Mouse (Mus musculus) forelimb bud, embryonic 11.5 days (tissue): ENCODE measurements around the gene Cplx1.

Source experiments
- DNase-seq: peaks from one replicate; pipeline ENCODE4 v3.0.0-alpha.2; 2012; ENCODE audit warnings: low read depth, low spot score

Gene Cplx1

DNA sequence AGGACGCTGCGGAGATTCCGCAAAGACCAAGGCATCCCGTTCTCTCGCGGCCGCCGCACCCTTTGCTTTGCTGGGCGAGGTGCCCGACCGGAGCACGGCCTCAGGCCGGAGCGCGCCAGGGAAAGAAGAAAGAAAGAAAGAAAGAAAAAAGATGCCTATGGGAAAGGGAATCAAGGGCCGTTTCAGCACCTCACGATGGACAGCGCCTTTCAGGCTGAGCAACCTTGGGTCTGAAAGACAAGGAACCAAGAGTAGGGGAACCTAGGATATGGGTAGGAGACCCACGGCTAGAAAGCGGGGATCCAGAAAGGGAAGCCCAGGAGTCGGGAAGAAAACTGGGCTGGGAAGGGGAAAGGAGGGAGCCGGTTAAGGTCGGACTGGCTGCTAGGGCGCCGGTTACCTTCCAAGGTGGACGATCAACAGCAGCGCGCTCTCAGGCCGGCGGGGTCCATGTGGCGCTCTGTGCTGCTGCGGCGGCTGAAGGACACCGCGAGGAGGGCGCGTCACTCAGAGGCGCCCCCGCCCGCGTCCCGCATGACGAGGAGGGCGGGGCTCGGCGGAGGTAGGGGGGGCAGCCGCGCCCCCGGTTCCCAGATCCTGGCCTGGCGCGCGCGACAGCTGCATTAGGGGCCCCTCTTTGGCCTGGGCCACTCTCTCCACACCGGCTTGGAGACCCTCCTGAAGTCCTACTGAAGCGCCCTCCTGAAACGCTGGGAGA lies at the start of gene Cplx1:
Gene Cplx1 (minus strand): TSS at position 536 of the 718 bp plus-strand sequence.
- DNase-seq: peak; percentile 85

DNA sequence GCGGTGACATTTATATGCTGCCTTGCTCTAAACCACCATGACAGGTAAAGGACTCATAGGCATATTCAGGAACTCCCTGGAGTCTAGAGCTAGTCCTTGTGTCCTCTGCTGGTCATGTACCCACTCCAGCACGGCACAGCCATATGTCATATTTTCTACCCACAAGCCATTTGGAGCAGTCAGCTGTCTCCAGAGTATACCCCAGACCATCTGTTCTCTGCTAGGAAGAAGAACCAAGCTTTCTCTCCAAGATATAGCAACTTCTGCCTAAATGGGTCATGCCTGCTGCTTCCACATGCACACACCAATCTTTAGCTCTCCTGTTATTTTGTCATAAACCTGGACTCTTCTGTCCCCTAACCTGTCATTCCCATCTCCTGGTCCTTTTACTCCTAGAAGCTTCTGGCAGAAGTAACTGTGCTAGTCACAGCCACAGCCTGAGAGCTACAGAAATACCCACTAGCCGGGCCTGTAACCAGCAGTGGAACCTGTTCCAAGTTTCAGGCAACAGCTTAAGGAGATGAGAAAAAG lies 31.6 kb upstream of the Cplx1 start:
- no peak for DNase-seq

DNA sequence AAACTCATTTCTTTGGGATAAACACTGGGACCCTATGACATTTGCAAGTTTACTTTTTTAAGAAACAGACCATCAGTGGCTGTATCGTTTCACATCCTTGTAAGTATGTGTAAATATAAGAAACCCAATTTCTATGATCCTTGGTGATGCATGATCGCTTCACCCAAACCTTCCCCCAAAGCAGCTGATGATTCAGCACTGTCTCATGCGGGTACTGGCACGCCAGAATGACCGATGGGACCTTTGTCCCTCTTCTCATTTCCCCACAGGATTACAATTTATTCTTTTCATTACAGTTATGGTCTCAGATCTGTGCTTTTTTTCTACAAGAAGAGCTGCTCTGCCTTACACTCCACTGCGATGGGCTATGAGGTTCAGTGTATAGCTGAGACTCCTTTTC lies 23.2 kb upstream of the Cplx1 start:
- DNase-seq: no peak

DNA sequence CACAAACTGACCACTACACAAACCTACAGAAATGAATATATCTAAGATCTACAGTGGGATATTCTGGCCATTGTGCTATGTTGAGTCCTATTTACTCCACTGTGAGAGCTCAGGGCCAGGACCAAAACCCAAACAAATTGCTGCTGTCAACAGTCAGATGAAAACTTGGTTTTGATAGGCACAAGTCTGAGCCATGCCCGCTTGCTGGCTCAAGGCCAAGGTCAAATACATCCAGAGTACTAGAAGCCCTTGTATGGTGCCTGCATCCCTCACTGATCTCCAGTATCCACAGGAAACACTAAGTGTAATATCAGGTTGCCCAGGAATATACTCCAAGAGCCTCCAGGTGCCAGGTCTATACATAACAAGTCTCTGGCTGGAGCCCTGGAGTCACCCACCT lies 21.2 kb upstream of the Cplx1 start:
- DNase-seq: no peak

- no peak for DNase-seq
These were observed 17.3 kb upstream of the Cplx1 start for GRCm38 (mm10) chr5:108567104-108567503.

DNA sequence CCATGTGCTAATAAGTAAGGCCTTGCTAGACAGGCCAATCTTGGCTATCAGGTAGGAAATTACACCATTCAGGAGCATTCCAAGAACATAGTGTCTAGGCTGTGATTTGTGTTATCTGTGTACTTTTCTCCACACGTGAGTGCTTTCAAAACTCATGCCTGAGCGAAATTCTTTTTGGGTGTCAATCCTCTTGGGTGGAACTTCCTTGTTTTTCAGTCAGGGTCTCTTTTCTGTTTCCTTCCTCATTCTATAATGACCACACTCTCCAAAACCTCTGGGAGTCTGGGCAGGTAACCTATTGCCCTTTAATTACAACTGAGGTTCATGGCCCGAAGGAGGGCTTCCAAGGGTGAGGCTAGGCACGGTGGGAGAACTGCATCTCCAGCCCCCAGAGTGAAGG lies 16.7 kb upstream of the Cplx1 start:
- DNase-seq: no peak

- no peak for DNase-seq
These were observed 15.6 kb upstream of the Cplx1 start for GRCm38 (mm10) chr5:108565381-108565780.

DNA sequence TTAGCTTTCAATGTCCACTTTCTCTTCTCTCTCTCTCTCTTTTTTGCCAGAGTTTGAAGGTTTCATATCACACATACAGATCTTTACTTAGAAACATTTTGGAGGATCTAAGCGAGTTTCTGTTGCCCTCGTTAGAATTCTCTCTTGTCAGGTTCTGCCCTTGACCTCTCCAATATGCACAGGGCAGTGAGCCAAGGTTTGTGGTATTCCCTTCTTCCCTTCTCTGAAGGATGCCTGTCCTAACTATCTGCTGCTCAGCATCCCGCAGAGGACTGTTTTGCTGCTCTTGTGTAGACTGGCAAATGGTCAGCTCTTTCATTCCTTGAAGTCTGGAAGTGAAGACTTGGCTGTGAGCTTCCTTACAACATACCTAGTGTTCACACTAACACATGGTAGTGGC lies 14.5 kb upstream of the Cplx1 start:
- DNase-seq: no peak

GRCm38 (mm10) chr5:108562483-108562882 lies 12.7 kb upstream of the Cplx1 start:
- DNase-seq: no peak

GRCm38 (mm10) chr5:108556986-108557385 lies 7.2 kb upstream of the Cplx1 start:
- DNase-seq: no peak

DNA sequence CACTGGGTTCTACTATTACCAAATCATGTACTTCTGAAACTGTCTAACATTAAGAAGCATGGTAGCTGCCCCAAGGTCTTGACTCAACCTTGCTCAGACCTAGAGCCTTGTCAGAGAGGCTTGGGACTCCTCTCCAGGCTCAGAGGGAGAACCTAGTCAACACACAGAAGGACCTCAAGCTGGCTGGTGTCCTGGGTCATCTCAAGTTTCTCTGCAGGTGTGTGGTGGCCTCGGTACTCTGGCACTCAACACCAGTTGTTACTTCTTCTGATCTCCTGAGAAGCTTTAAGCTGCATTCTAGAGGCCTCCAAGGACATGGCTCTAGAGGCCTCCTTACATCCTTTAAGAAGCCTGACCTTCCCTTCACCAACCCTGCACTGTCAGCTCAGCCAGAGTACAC lies 4.2 kb upstream of the Cplx1 start:
- no peak for DNase-seq

DNA sequence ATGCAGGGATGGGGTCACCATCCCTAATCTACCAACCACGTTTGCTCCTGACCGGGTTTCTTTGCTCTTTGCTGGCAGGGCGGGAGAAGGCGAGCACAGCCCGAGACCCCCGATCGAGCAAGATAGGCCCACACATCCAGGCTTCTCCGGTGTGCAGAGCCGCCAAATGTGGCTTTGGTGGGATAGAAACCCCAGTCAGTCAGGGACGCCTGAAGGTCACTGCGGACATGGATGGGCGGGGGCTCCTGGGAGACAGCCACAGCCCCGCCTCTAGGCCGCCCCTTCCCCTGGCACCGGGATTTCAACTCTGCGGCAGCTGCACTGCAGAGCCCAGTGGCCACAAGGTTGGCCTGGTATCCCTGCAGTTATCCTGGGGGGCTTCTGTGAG lies 377 bp upstream of the Cplx1 start:
- no peak for DNase-seq

- DNase-seq: no peak
These were observed 711 bp downstream of the Cplx1 start for GRCm38 (mm10) chr5:108549137-108549488.

- no peak for DNase-seq
These were observed 2.2 kb downstream of the Cplx1 start for GRCm38 (mm10) chr5:108547636-108548035.

- DNase-seq: no peak
These were observed 6.1 kb downstream of the Cplx1 start for GRCm38 (mm10) chr5:108543516-108544291.

DNA sequence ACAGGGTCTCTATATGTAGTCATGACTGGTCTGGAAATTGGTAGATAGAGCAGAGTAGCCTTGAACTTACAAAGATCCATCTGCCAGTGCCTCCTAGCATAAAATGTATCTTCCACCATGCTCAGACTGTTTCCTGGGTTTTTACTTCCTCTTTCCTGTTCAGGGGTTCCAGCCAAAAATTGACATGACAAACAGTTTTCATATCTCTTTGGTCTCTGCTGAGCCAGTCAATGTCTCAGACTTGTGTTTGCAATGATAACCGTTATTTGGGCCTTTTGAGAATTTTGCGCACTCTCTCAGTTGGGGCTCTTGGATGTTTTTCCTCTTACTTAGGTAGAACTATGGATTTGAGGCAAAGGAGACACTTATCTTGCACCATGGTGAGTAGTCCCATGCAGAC lies 15.6 kb downstream of the Cplx1 start:
- no peak for DNase-seq

DNA sequence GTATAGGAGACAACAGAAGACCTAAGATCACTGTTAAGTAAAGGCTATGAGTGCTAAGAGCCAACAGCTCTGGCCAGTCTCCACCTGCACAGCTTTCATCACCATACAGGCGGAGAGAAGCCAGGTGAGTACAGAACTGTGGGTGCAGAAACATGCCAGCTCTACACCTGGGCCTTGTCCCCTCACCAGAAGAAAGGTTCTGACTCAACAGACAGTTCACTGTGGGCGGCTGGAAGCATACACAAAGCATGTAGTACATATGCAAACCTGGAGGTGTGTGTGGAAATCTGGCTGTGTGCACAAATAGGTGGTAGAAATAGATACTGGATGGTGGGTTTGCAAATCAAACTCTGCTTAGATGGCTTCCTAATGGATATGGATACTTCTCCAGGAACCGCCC lies 27.2 kb downstream of the Cplx1 start:
- no peak for DNase-seq

DNA sequence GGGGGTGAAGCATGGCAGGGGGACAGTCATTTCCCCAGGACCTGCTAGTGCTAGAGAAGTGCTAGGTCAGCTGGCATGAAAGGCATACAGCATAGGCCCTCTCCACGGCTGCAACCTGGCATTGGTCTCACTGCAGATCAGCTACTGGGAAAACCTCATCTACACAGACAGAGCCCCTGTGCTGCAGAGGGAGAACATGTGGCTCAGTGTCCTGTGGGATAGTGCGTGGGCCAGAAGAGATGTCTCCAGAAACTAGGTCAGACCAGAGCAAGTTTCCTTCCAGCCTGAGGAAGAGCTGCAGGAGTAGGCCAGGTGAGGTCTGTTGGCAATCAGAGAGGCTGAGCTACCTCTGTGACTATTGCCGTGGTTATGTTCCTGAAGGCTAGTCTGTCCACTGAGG lies 27.9 kb downstream of the Cplx1 start:
- no peak for DNase-seq

DNA sequence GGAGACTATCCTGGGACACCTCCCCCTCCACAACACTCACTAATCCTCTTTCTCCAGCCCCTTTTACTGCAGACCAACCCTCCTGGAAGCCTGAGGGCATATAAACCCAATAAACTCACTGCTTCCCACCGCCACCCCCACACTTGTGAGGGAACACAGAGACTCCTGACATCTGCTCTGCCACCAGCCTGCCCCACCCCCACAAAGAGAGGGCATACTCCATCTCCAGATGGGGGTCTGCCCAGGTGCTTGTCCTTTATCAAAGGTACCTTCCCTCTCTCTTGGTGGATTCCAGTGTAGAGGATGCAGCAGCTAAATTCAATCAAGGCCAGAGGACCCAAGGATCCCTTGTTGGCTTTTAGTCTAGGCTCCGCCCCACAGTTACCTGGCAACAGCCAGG lies 28.8 kb downstream of the Cplx1 start:
- peak; percentile 48 for DNase-seq

- DNase-seq: no peak
These were observed 29.7 kb downstream of the Cplx1 start for GRCm38 (mm10) chr5:108520153-108520552.

DNA sequence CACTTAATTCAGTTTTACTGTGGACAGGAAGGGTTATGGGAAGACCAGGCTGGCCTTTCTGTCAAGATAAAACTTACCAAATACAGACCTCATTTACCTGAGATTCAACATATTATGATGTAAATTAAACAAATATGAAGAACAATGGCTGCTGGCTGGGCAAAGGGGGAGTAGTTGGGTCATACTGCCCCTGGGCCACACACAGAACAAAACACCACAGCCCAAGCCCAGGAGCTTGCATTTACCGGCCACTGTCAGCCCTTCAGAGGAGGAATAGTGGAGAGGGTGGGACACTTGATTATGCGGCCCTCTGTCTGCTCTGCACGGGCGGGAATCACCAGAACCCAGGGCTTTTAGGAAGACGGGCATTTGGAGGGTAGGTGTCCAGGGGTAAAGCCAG lies 30.9 kb downstream of the Cplx1 start:
- DNase-seq: no peak

DNA sequence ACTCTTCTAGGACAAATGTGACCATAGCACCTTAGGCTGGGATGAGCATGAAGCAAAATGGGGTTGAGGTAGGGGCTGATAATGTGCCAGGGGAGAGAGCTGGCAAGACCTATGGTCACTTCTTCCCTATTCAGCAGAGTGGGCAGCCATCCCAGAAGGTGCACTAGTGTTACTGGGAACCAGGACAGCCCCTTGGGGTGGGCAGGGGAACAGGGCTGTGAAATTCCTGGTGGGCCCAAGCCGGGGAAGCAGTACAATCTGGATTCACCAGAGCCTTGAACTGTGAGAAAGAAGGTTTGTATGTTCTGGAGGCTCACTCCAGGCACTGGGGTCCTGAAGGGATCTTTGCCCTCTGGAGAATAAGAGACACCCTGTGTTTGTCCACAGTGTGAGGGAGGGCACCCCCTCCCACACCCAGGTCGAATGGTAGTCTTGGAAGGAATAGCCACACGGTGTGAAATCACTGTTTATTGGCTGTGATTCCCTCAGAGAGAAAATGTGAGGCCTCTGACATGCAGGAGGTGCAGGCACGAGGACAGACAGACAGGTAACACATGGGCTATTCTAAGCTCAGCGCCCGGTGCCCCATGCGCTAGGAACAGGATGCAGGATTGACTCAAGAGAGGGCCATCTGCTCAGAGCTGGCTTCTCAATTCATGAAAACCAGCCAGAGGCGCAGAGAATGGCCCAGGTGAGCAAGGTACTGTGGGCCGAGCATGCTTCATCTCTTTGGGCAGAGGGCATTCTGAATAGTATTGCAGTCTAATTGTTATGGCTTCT lies 31.5 kb downstream of the Cplx1 start:
- no peak for DNase-seq
